Mouse (Mus musculus): ENCODE measurements around the gene Ssr2. TPM values are rescaled to one million over a fixed set of nuclear protein-coding genes. Genes with fewer than 3 reads are reported as not detected.
"Not testable (repeated sequence)": the region's sequence is repeated elsewhere in the genome, so short reads cannot be mapped to it uniquely, and the experiment has no call there.

Gene Ssr2
- total RNA-seq, 2 experiments from 2014 or later = 52.2 to 63.2 TPM

- not testable (repeated sequence) for DNase-seq
These were observed 20.9 kb downstream of the Ssr2 start for GRCm38 (mm10) chr3:88596547-88596946.

DNA sequence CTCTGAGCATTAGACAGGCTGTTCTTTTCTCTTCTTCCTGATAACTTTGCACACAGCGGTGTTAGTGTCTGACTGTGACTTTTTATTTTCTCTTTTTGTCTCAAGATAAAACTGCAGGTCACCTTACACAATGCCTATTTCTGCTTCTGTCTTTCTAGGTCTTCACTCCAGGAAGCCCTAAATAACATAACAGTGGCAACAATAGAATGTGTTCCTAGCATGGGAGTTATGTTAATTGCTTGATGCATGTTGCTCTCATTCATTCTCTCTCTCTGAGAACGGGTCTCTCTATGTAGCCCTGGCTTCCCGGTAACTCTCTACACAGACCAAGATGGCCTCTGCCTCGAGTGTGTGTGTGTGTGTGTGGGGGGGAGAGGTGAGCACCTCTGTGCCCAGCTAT lies 26.8 kb downstream of the Ssr2 start:
- DNase-seq = no peak

DNA sequence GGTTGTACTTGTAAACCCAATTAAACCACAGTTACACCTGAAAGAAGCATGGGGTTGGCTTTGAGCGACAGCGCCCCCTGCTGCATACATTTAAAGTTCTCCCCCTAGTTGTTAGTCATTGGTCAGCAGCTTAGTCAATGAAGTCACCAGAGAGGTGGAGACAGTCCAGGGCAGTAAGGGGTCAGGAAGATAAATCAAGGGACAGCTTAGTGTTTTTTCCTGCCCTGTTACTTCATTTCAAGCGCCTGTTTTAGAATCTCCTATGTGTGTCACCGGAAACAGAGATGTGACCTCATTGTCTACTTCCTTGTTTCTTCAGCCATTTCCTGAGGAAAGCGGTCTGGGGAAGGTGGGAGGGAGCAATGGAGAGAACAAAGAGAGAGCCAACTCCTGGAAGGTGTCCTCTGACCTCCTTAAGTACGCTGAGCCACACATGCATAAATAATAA lies 28.1 kb downstream of the Ssr2 start:
- no peak for DNase-seq

- no peak for DNase-seq
These were observed 29.2 kb downstream of the Ssr2 start for GRCm38 (mm10) chr3:88604863-88605262.

DNA sequence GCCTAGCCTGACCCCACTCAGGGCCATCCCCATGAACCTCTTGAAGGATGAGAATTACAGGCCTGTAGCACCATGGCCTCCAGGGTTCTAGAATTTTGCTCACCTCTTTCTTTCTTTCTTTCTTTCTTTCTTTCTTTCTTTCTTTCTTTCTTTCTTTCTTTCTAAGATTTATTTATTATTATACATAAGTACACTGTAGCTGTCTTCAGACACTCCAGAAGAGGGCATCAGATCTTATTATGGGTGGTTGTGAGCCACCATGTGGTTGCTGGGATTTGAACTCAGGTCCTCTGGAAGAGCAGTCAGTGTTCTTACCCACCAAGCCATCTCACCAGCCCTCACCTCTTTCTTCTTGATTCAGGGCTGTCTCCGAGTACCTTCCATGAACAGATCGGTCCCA lies 30.0 kb downstream of the Ssr2 start, which contains the start of gene Arhgef2:
Gene Arhgef2, plus strand, starts transcription at position 301 of the 400 bp plus-strand sequence.
- not testable (repeated sequence) for DNase-seq

DNA sequence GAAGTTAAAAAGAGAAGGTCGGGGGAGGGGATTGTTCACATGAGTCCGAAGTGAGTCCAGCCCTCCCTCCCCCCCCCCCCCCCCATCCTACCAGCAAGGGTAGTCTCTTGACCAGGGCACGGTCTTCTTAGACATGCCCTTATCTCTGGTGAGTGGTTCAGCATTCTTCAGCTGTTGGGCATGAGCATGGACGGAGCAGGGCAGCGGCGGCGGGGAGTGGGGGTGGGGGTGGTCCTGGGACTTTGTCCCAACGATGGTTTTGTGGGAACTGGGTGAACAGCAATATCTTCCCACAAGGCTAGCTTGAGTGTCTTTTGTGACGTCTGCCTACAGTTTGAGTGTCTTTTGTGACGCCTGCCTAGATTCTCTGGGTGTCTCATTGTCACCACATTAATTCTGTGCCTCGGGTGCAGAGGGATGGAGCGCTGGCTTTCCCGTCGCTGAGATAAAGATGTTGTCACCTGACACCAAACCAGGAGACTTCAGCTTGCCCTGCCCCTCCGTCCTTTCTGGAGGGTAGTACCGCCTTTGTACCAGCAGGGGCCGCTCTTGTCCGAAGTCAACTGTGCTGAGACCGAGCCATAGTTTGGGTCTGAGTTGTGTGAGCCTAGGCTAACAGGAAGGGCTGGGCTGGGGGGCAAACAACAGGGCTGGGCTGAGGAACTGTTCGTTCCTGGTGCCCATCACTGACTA lies 31.5 kb downstream of the Ssr2 start:
- peak; percentile 82 for DNase-seq

DNA sequence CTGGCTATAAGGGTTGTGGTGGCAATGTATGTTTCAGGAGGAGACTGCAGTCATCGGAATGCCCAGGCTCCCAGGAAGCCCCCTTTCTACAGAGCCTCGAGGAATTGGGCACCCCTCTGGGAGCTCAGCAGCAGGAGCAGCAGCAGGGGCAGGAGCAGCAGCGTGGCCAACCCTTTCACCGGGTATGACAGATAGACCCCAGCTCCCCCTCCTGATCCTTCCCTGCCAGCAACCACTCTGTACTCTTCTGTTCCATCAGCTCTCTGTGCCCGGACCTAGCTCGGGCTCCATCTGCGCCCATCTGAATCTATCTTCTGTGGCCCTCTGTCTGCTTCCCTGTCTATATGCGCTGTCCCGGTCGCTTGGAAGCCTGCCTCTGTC lies 32.1 kb downstream of the Ssr2 start:
- no peak for DNase-seq

GRCm38 (mm10) chr3:88609066-88609465 lies 33.4 kb downstream of the Ssr2 start:
- DNase-seq = no peak

DNA sequence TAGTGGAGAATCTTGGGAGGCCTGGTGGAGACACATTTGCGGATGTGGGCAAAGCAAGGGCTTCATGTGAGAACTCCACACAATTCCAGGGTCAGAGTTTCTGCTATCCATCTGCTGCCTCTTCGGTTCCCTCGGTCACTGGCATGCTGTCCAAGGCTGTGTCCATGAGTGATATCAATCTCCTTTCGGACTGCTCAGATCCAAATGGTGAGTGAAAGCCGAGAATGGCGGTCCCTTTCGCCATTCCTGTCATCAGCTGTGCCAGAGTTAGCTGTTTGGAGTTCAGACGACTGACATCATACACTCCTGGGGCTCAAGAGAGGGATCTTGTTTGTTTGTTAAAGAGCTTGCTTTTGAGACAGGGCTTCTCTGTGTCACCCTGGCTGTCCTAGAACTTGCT lies 38.7 kb downstream of the Ssr2 start:
- DNase-seq = no peak

GRCm38 (mm10) chr3:88615117-88615516 lies 39.4 kb downstream of the Ssr2 start:
- DNase-seq = no peak

GRCm38 (mm10) chr3:88615902-88616391 lies 40.3 kb downstream of the Ssr2 start:
- peak; percentile 72 for DNase-seq

GRCm38 (mm10) chr3:88616951-88617500 lies 41.4 kb downstream of the Ssr2 start:
- no peak for DNase-seq

GRCm38 (mm10) chr3:88618074-88618871 lies 42.6 kb downstream of the Ssr2 start:
- no peak for DNase-seq

DNA sequence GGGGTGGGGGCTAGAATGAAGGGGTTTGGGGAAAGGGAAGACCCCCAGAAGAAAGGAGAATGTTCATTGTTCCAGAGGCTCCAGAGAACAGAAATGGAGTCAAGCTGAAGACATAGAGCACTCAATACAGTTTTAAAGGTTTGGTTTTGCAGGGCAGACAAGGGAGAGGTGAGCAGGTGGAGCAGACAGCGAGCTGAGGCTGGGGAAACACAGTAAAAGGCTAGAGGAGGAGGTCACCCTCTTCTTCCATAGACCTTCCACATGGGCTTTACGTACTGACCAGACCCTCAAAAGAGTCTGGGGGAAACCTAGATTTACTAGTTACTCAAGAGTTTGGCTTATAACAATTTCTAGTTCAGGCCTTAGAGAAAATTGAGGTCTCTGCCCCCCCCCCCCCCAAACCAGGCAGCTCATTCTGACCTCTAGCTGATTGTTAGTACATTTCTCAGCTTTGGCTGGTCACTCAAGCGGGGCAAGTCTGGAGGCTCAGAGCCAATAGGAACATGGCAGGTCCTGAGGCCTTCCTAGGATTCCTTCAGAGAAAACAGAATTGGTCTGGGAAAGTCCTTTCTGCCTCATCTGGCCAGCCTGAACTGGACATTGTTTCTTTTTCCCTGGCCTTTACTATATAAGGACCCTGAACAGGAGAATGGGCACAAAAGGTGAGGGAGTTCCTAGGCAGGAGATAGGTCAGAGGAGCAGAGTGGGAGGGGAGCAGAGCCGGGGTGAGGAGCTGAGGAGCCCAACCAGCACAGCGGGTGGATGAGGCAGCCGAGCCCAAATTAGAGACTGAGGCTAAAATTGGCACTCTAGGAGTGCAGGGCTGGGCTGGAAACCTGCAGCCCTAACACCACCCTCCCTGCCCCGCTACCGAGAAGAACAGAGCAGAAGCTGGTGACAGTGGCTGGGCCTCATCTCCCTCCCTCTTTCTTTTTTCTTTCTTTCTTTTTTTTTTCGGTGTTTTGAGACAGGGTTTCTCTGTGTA lies 43.7 kb downstream of the Ssr2 start:
- no peak for DNase-seq

DNA sequence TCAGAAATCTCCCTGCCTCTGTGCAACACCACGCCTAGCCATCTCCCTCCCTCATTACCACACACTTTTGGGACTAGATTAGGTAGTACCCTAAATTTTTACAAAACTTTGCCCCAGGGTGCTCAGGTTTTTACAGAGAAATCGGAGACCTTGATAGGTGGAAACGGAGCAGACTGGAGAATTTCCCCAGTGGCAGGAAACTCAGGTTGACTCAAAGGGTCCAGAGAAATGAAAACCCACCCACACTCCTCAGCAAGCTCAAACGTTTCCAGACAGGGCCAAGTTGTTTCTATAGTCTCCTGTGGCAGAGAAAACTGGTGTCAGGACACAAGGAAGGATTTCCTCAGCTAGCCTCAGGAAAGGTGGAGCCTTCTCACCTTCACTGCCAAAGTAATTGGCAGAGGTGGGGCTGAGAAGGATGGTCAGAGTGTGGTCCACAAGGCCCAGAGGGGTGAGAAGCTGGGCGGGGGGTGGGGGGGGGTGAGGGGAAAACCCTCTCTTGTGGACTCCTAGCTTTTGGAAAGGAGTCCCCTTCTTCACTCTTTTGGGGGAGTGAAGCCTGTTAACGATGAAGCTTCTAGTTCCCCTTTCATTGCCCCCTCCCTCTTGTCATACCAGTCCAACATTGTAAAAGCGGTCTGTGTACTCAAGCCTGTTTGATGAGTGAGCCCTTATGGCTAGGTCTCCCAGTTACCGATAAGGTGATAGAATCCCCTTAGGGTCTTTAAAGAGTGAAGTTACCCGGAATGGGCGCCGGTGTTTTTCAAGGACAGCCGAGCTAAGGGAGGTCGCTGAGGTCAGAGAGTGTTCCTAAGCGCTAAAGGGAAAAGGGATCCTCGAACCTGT lies 44.7 kb downstream of the Ssr2 start:
- DNase-seq = no peak

DNA sequence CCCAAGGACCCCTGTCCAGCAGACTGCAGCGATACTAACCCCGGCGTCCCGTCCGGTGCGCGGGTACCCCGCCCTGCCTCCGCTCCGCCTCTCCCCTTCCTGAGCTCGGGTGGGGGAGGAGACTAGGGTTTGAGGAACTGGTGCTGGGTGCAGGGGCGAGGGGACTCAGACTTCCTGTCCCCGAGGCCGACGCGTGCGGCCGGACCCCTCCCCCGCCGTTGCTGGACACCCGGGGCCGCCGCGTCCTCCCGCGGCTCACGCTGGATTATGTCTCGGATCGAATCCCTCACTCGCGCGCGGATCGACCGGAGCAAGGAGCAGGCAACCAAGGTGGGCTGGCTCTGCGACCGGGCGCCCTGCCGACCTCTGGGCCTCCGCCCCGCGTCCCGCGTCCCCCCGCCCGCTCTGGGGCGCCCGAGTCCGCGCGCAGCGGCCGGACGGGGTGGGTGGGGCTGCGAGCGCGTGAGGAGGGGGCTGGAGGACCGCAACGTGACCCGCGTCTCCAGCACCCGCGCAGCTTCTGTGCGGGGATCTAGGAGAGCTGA lies 45.4 kb downstream of the Ssr2 start:
- DNase-seq = peak; percentile 81

GRCm38 (mm10) chr3:88621537-88622112 lies 45.9 kb downstream of the Ssr2 start:
- DNase-seq = peak; percentile 78

- DNase-seq = peak; percentile 60
These were observed 46.7 kb downstream of the Ssr2 start for GRCm38 (mm10) chr3:88622113-88622940.

- peak; percentile 42 for DNase-seq
These were observed 47.3 kb downstream of the Ssr2 start for GRCm38 (mm10) chr3:88622941-88623345.
